Mouse (Mus musculus): ENCODE results near the gene Kcnc3. TPM values are rescaled to one million over a fixed set of nuclear protein-coding genes. Genes with fewer than 3 reads are reported as not detected.

The Kcnc3 gene
- polyA plus RNA-seq, 1 experiment from 2014 or later: 0.20 TPM

- H3K4me1 ChIP-seq (replicated peaks; ENCODE audit: control insufficient read depth, insufficient read depth, low read length): no peaks in the 10 kb centered on the region
- H3K9me3 ChIP-seq (ENCODE audit: control insufficient read depth): no peaks in the 10 kb centered on the region
- H3K4me2 ChIP-seq (replicated peaks; ENCODE audit: low read depth): peak within 1 kb of the TSS; percentile 95
- H3K27ac ChIP-seq (ENCODE audit: low read depth, low read length): peak within 1 kb of the TSS; percentile 66
- peak; percentile 94 for ATAC-seq
- no peaks in the 10 kb centered on the region for H3K27me3 ChIP-seq (replicated peaks; ENCODE audit: control insufficient read depth, insufficient read depth, low read length)
- H3K36me3 ChIP-seq (ENCODE audit: control insufficient read depth, insufficient read depth): peaks cover 33% of the 10 kb centered on the region
- peak within 1 kb of the TSS; percentile 60 for H3K4me3 ChIP-seq (ENCODE audit: low read depth, low read length)
- peak within 1 kb of the TSS; percentile 43; the same call in 1 of the 2 replicates for H3K9ac ChIP-seq (ENCODE audit: low read depth, low read length)
- WGBS: under 1% methylated on average over 43 of the region's 43 CpGs
- peak; percentile 99 for TF ChIP-seq CTCF (IDR thresholded peaks at IDR 0.05; ENCODE audit: low read depth)
Measured at GRCm38 (mm10) chr7:44548497-44549087, 41.9 kb upstream of the Kcnc3 start, which contains the start of gene Pold1. Gene Pold1, minus strand, starts transcription at chr7:44548849.

DNA sequence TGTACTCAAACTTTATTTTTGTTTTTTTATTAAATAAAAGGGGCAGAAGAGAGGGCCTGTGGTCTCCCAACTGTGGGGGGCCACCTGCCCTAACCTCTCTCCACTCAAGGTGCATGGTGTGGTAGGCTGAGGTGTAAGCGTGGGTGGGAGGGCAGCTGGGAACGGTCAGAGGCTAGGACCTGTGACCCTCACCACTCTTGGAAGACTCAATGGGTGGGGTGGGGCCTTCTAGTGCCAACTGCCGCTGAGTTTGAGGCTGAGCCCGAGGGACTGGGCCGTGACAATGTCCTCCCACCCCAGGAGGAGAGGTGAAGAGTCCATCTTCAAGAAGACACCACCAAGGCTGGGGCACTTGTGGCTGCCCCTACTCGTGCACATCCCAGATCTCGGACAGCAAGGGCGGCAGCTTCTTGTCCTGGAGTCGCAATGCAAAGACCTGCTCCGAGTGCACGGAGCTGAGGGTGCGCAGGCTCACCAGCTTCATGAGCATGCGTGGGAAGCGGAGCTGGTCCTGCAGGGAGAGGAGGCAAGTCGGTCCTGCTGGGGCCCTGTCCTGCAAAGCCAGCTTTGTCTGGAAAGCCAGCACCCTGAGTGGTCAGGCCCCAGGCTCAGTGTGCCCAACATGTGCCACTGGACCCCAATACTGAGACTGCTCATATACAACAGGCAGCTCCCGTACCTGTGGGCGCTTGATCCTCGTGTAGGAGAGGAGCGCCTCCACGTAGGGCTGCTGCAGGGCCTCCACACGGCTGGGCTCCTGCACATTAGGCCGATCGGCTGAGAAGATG is 40.6 kb upstream of the Kcnc3 start:
- peaks cover 33% of the 10 kb centered on the region for H3K36me3 ChIP-seq (ENCODE audit: control insufficient read depth, insufficient read depth)
- no peaks in the 10 kb centered on the region for H3K27me3 ChIP-seq (replicated peaks; ENCODE audit: control insufficient read depth, insufficient read depth, low read length)
- no peak overlapping the region for H3K4me3 ChIP-seq (ENCODE audit: low read depth, low read length)
- H3K4me2 ChIP-seq (replicated peaks; ENCODE audit: low read depth): no peak overlapping the region
- TF ChIP-seq CTCF (IDR thresholded peaks at IDR 0.05; ENCODE audit: low read depth): no peak
- H3K9ac ChIP-seq (ENCODE audit: low read depth, low read length): no peak overlapping the region
- no peaks in the 10 kb centered on the region for H3K4me1 ChIP-seq (replicated peaks; ENCODE audit: control insufficient read depth, insufficient read depth, low read length)
- no peak overlapping the region for H3K27ac ChIP-seq (ENCODE audit: low read depth, low read length)
- no peak for ATAC-seq
- H3K9me3 ChIP-seq (ENCODE audit: control insufficient read depth): no peaks in the 10 kb centered on the region
- WGBS: 95% methylated on average over 23 of the region's 23 CpGs

GRCm38 (mm10) chr7:44550409-44550678 is 40.1 kb upstream of the Kcnc3 start:
- Histone ChIP-seq H3K27me3 (replicated peaks; ENCODE audit: control insufficient read depth, insufficient read depth, low read length) (no peaks in the 10 kb centered on the region), H3K27ac (ENCODE audit: low read depth, low read length) (no peak overlapping the region)
- WGBS: 95% methylated on average over 12 of the region's 12 CpGs

DNA sequence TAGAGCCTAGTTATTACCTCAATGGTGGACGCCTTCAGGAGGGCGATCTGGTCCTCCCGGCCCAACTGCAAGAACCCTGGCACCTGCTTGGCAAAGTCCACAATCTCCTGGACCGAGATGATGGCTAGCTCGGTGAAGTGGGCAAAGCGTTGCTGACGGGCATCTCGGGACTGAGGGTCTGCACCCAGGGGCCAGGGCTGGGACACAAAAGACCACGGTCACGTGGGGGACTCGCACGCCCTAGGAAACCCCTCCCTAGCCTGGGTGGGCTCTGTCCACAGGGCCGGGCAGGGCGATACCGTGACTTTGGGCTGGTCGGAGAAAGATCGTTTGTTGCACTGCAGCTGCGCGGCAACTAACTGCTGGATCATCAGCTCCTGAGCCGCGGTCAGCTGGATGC is 39.2 kb upstream of the Kcnc3 start:
- ATAC-seq: no peak
- no peak overlapping the region for H3K4me3 ChIP-seq (ENCODE audit: low read depth, low read length)
- no peak overlapping the region for H3K9ac ChIP-seq (ENCODE audit: low read depth, low read length)
- H3K36me3 ChIP-seq (ENCODE audit: control insufficient read depth, insufficient read depth): peaks cover 33% of the 10 kb centered on the region
- no peaks in the 10 kb centered on the region for H3K4me1 ChIP-seq (replicated peaks; ENCODE audit: control insufficient read depth, insufficient read depth, low read length)
- no peaks in the 10 kb centered on the region for H3K27me3 ChIP-seq (replicated peaks; ENCODE audit: control insufficient read depth, insufficient read depth, low read length)
- no peak overlapping the region for H3K4me2 ChIP-seq (replicated peaks; ENCODE audit: low read depth)
- H3K27ac ChIP-seq (ENCODE audit: low read depth, low read length): no peak overlapping the region; the same call in 1 of the 2 replicates
- 94% methylated on average over 21 of the region's 21 CpGs for WGBS
- TF ChIP-seq CTCF (IDR thresholded peaks at IDR 0.05; ENCODE audit: low read depth): no peak
- no peaks in the 10 kb centered on the region for H3K9me3 ChIP-seq (ENCODE audit: control insufficient read depth)

More at GRCm38 (mm10) chr7:44550409-44550678, 40.1 kb upstream of the Kcnc3 start:
- Histone ChIP-seq H3K9me3 (ENCODE audit: control insufficient read depth) (no peaks in the 10 kb centered on the region), H3K9ac (ENCODE audit: low read depth, low read length) (no peak overlapping the region), H3K4me3 (ENCODE audit: low read depth, low read length) (no peak overlapping the region), H3K36me3 (ENCODE audit: control insufficient read depth, insufficient read depth) (peaks cover 33% of the 10 kb centered on the region), H3K4me2 (replicated peaks; ENCODE audit: low read depth) (no peak overlapping the region), H3K4me1 (replicated peaks; ENCODE audit: control insufficient read depth, insufficient read depth, low read length) (no peaks in the 10 kb centered on the region)
- ATAC-seq: no peak
- TF ChIP-seq CTCF (IDR thresholded peaks at IDR 0.05; ENCODE audit: low read depth): no peak

- no peak overlapping the region; the same call in 1 of the 2 replicates for H3K27ac ChIP-seq (ENCODE audit: low read depth, low read length)
- 89% methylated on average over 22 of the region's 22 CpGs for WGBS
- no peaks in the 10 kb centered on the region for H3K27me3 ChIP-seq (replicated peaks; ENCODE audit: control insufficient read depth, insufficient read depth, low read length)
- H3K36me3 ChIP-seq (ENCODE audit: control insufficient read depth, insufficient read depth): peaks cover 33% of the 10 kb centered on the region
- no peak for TF ChIP-seq CTCF (IDR thresholded peaks at IDR 0.05; ENCODE audit: low read depth)
- H3K4me3 ChIP-seq (ENCODE audit: low read depth, low read length): no peak overlapping the region
- H3K9me3 ChIP-seq (ENCODE audit: control insufficient read depth): no peaks in the 10 kb centered on the region
- no peak overlapping the region for H3K4me2 ChIP-seq (replicated peaks; ENCODE audit: low read depth)
- no peak for ATAC-seq
- no peak overlapping the region for H3K9ac ChIP-seq (ENCODE audit: low read depth, low read length)
- H3K4me1 ChIP-seq (replicated peaks; ENCODE audit: control insufficient read depth, insufficient read depth, low read length): no peaks in the 10 kb centered on the region
Measured at GRCm38 (mm10) chr7:44551731-44552130, 38.7 kb upstream of the Kcnc3 start.

- Histone ChIP-seq H3K4me2 (replicated peaks; ENCODE audit: low read depth) (peak overlapping the region; percentile 63), H3K36me3 (ENCODE audit: control insufficient read depth, insufficient read depth) (peaks cover 33% of the 10 kb centered on the region), H3K9me3 (ENCODE audit: control insufficient read depth) (no peaks in the 10 kb centered on the region), H3K4me3 (ENCODE audit: low read depth, low read length) (no peak overlapping the region; the same call in 1 of the 2 replicates), H3K4me1 (replicated peaks; ENCODE audit: control insufficient read depth, insufficient read depth, low read length) (no peaks in the 10 kb centered on the region), H3K9ac (ENCODE audit: low read depth, low read length) (no peak overlapping the region), H3K27ac (ENCODE audit: low read depth, low read length) (no peak overlapping the region), H3K27me3 (replicated peaks; ENCODE audit: control insufficient read depth, insufficient read depth, low read length) (no peaks in the 10 kb centered on the region)
- no peak for ATAC-seq
- WGBS: 88% methylated on average over 31 of the region's 31 CpGs
- no peak for TF ChIP-seq CTCF (IDR thresholded peaks at IDR 0.05; ENCODE audit: low read depth)
Measured at GRCm38 (mm10) chr7:44552141-44552908, 38.1 kb upstream of the Kcnc3 start.

All from intestine, postnatal 0 days (tissue).